Mouse (Mus musculus): ENCODE measurements around the gene Ldhb.

- TF ChIP-seq CTCF (conservative IDR thresholded peaks at IDR 0.05 in 1 of 2, IDR thresholded peaks at IDR 0.05 in 1 of 2; ENCODE audit: low read depth in 2 of 2, low read length in 2 of 2) (no peak), ZNF384 (IDR thresholded peaks at IDR 0.05; ENCODE audit: low read depth, low read length) (no peak), MAFK (IDR thresholded peaks at IDR 0.05; ENCODE audit: insufficient replicate concordance, low read length) (no peak)
Observed at GRCm38 (mm10) chr6:142542800-142543175, 35.0 kb upstream of the Ldhb start.
